Mouse (Mus musculus): Measurements from ENCODE around the gene Rcsd1.

Gene Rcsd1

DNA sequence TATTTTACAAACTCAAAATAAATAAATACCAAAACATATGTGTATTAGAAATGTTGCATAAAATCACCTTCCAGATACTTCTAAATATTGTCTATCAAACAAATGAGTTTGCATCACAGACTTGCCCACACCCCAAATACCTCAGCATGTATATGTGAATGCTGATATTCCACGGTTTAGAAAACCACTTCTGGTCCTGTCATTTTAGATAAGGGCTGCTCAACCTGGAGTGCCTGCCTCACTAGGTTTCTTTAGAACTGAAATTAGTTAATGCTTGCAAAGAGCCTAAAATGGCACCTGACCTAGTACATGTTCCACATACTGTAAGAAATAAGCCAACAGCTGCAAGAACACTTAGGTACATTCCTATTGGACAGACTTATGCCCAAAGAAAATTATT, 81.0 kb downstream of the Rcsd1 start:
- no peak for DNase-seq (ENCODE audit: low read depth, low spot score)

- DNase-seq (ENCODE audit: low read depth, low spot score), result no peak
Observed at GRCm38 (mm10) chr1:165625896-165626295, 83.7 kb downstream of the Rcsd1 start.

DNA sequence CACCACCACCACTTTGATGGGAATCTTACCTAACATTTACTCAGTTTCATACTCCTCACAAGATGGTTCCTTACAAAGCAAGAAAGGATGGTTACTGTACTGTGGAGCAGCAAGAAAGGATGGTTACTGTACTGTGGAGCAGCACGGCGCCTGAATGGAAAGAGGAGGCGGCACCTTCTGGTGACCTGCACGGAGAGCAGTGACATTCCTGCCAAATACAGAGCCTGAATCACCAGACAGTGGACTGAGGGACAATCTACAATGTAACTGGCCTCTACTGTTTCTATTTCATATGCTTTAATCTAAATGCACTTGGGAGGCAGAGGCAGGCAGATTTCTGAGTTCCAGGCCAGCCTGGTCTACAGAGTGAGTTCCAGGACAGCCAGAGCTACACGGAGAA, 84.5 kb downstream of the Rcsd1 start:
- no peak for DNase-seq (ENCODE audit: low read depth, low spot score)

DNA sequence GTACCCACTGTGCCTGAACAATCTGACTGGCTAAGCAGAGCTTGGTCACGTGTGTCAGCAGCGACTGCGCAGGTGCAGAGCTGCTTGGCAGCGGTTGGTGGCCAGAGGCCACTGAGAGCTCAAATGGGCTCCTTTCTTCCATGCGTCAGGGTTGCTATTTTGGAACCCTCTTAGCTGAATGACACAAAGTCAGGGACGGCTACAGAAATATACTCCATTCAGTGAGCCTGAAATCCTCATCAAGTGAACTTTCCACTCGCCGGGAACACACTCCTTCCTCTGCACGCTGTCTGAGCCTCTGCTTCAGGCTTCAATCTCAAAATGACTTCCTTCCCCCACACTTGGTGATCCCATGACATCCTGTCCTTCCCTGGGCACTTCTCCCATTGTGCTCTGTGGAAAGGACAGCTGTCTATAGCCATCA, 91.3 kb downstream of the Rcsd1 start:
- peak; percentile 77 for DNase-seq (ENCODE audit: low read depth, low spot score)

- DNase-seq (ENCODE audit: low read depth, low spot score), result peak; percentile 46
Observed at GRCm38 (mm10) chr1:165617166-165617891, 92.2 kb downstream of the Rcsd1 start.

DNA sequence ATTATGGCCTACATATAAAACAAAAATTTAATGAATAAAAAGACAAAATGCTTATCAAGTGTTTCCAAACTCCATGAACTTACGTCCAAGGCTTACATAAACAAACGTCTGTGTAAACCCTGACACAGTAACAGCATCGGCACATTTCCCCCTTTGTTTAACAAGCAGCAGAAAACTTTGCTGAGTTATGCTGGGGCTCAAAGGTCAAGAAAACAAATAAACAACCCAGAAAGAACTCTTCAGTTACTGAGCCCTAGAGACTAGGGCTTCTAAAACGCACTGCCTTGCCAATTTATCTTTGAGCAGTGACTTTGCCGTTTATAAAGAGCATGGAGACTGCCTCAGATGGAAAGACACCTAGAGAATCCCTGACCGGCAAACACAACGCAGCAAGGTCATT, 92.9 kb downstream of the Rcsd1 start:
- no peak for DNase-seq (ENCODE audit: low read depth, low spot score)

DNA sequence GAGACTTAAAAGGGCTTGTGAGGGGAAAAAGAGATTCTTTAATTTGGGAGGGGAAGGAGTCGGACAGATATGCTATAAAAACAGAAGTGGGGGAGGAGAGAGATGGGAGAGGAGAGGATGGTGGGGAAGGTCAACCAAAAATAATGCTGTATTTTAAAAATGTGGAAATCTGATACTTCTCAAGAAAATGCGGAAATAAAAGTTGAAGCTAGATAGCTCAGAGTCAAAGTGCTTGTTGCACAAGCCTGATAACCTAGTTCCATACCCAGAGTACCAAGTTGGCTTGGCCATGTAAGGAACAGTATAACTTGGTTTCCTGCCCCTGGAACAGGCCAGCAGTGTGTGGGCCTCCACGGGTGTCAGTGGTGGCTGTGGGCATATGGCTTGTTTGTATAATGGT, 94.8 kb downstream of the Rcsd1 start:
- no peak for DNase-seq (ENCODE audit: low read depth, low spot score)

DNA sequence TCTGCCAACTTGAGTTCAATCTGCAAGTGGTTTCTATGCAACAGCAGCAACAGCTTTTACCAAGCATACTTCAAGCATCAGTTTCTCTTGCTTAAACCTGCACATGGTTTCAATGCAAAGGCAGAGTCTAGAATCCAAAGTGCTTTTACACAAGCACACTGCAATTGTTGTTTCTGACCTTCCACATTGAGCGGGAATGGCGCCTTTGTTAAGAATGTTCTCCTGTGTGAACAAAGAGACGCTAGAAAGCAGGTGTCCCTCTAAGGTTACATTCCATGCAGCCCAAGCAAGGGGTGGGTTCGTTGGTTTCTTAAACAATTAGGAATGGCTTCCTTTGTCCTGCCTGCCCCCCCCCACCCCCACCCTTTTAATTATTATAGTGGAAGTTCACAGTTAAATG, 95.6 kb downstream of the Rcsd1 start:
- DNase-seq (ENCODE audit: low read depth, low spot score), result peak; percentile 82

- DNase-seq (ENCODE audit: low read depth, low spot score), result no peak
Observed at GRCm38 (mm10) chr1:165612714-165613113, 96.8 kb downstream of the Rcsd1 start.

GRCm38 (mm10) chr1:165610321-165610999, 99.1 kb downstream of the Rcsd1 start:
- no peak for DNase-seq (ENCODE audit: low read depth, low spot score)

- peak; percentile 63 for DNase-seq (ENCODE audit: low read depth, low spot score)
Observed at GRCm38 (mm10) chr1:165609495-165610320, 99.8 kb downstream of the Rcsd1 start.

GRCm38 (mm10) chr1:165608904-165609303, 100.7 kb downstream of the Rcsd1 start:
- no peak for DNase-seq (ENCODE audit: low read depth, low spot score)

DNA sequence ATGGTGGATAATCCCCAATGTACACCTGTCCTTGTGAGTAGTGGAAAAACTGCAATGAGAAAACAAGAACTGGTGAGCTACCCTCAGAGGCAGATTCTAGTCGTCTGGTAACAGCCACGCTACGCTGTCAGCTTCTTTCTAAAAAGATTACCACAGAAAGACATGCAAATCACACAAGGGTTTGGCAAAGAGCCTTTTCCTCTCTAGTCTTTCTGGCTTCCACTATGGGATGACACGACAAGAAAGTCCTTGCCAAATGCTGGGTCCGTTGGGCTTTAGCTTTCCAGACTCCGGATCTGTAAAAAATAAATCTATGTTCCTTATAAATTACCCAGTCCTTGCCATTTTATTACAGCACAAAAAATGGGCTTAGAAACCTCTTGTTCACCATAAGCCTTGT, 103.8 kb downstream of the Rcsd1 start:
- DNase-seq (ENCODE audit: low read depth, low spot score), result no peak

GRCm38 (mm10) chr1:165605108-165605507, 104.4 kb downstream of the Rcsd1 start:
- DNase-seq (ENCODE audit: low read depth, low spot score), result no peak

DNA sequence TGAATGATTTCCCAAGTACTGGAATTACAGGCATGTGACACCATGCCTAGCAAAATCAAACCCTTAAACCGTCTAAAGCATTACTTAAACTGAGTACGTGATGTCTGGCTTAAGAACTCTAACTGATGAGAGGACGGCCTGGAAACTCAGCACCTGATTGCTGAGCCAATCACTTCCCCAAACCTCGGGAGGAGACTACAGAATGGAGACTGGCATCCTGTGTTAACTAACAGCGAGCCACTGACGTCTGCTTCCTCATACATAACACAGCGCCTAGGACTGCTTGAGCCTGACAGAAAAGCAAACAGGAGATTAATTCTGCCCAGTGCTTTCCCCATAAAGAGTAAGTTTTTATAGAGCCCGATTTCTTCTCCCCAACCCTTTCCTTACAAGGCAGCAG, 105.4 kb downstream of the Rcsd1 start:
- DNase-seq (ENCODE audit: low read depth, low spot score), result no peak

DNA sequence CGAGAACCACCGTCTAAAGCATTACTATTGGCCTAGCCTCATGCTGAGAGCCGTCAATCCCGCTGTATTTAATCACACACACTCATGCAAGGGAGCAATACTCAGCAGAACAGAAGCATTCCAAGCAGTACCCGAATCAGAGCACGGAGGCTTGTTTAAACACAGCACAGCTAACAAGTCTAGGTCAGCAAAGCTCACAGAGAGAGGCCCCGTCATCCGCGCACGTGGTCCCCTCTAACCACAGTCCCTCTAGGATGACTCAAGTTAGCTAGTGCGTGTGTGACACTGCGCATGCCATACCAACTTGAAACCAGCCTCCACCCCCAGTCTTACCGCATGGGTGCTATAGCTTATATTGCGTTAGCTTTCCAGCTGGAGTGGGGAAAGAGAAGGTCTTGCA, 106.3 kb downstream of the Rcsd1 start:
- DNase-seq (ENCODE audit: low read depth, low spot score), result no peak

- peak; percentile 60 for DNase-seq (ENCODE audit: low read depth, low spot score)
Observed at GRCm38 (mm10) chr1:165601775-165602280, 107.7 kb downstream of the Rcsd1 start.
